Mouse (Mus musculus): Measurements from ENCODE around the gene Pimreg. TPM values are rescaled to one million over a fixed set of nuclear protein-coding genes. Genes with fewer than 3 reads are reported as not detected.

Gene Pimreg
- polyA plus RNA-seq, 1 experiment from 2014 or later = 114 TPM

DNA sequence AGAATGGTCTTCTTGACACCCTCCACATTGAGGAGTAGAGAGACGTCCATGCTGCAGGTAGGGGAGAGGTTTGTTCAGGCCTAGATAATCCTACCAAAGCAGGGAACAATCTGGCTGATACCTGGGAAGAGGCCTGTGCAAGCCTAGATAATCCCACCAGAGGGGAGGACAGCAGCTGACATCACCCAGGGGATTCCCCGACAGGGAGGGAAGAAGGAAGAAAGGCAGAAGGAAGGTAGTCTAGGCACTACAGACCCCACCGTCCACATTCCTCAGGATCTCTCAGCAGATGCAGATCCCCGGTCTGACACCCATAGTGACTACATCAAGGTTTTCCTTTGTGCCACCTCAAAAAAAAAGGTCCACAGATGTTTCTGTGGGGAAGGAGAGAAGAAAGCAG is 4.4 kb upstream of the Pimreg start, which contains the start of gene Aipl1:
Gene Aipl1 (minus strand): TSS at position 101 of the 400 bp plus-strand sequence.
- H3K4me3 ChIP-seq (ENCODE audit: low read depth, low read length) = no peak within 1 kb of the TSS
- no peaks in the 10 kb centered on the region for H3K27me3 ChIP-seq (ENCODE audit: control insufficient read depth, insufficient read depth, low read length)
- H3K4me1 ChIP-seq (ENCODE audit: control insufficient read depth, insufficient read depth, low read length) = 0 out of 2 replicates have a peak, but pooled peaks cover 4% of the 10 kb centered on the region
- no peak within 1 kb of the TSS for H3K27ac ChIP-seq (ENCODE audit: low read length)
- no peak within 1 kb of the TSS for H3K4me2 ChIP-seq (replicated peaks; ENCODE audit: low read depth, low read length)
- 59% methylated on average over 4 of the region's 4 CpGs for WGBS
- H3K9me3 ChIP-seq (ENCODE audit: control insufficient read depth, low read depth, low read length) = no peaks in the 10 kb centered on the region
- ATAC-seq (ENCODE audit: insufficient number of reproducible peaks, insufficient read depth, low FRiP score, low read depth) = no peak
- no peak within 1 kb of the TSS for H3K9ac ChIP-seq (replicated peaks; ENCODE audit: low read depth, low read length)
- H3K36me3 ChIP-seq (ENCODE audit: control insufficient read depth, insufficient read depth, low read length) = no peaks in the 10 kb centered on the region

DNA sequence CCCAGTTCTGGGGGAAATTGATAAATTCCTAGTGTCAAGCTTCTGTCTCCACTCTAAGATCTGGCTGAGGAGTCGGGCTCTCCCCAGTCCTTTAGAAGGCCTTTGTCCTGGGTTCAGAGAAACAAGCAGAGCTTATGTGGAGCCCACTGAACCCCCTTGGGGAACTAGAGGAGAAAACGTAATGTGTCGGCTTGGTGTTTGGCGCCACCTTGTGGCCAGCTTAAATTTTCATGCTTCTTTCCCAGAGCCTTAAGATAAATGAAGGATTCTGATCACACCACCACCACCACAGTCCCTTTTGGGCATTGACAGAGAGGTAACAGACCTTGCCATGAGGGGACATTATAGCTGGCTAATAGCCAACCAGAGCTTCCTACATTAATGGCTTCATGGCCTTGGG is 3.8 kb upstream of the Pimreg start:
- no peak overlapping the region for H3K4me2 ChIP-seq (replicated peaks; ENCODE audit: low read depth, low read length)
- no peak overlapping the region for H3K9ac ChIP-seq (replicated peaks; ENCODE audit: low read depth, low read length)
- ATAC-seq (ENCODE audit: insufficient number of reproducible peaks, insufficient read depth, low FRiP score, low read depth) = no peak
- 2% methylated on average over 4 of the region's 4 CpGs for WGBS
- H3K9me3 ChIP-seq (ENCODE audit: control insufficient read depth, low read depth, low read length) = no peaks in the 10 kb centered on the region
- H3K27me3 ChIP-seq (ENCODE audit: control insufficient read depth, insufficient read depth, low read length) = no peaks in the 10 kb centered on the region
- H3K4me3 ChIP-seq (ENCODE audit: low read depth, low read length) = no peak overlapping the region
- no peak overlapping the region for H3K27ac ChIP-seq (ENCODE audit: low read length)
- no peaks in the 10 kb centered on the region for H3K36me3 ChIP-seq (ENCODE audit: control insufficient read depth, insufficient read depth, low read length)
- H3K4me1 ChIP-seq (ENCODE audit: control insufficient read depth, insufficient read depth, low read length) = peaks cover 8% of the 10 kb centered on the region

DNA sequence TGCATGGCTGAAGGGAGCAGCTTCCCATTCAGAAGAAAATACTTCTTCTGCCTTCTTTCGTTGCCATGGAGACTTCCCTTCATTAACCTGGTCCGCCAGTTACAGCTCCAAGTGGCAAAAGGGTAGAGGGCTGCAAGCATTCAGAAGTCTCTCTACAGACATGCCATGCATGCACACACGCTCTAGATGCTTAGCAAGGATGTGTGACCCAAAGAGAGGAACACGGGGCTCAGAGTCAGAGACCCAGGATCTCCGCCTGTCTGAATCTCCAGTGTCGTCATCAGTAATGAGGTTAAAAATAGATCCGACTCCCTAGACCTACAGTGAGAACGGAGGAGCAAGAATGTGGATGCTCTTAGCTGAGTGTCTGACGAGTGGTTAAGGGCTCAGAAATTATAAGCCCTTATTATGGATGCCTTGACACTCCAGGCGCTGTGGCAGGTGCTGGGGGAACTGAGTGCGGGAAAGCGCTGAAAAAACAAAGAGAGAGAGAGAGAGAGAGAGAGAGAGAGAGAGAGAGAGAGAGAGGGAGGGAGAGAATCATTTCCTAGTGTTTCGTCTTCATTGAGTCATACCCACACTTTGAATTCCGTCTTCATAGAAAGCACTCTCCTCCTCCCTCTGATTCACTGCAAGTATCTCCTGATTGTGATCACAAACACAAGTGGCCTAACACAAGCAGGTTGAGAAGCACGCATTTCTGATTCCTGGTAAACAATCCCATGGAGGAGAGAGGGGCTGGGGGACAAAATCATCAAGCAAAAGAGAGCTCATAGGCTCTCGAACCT is 2.0 kb upstream of the Pimreg start:
- Histone ChIP-seq H3K27ac (ENCODE audit: low read length) (no peak overlapping the region), H3K36me3 (ENCODE audit: control insufficient read depth, insufficient read depth, low read length) (peaks cover 4% of the 10 kb centered on the region; the same call in 1 of the 2 replicates), H3K9ac (replicated peaks; ENCODE audit: low read depth, low read length) (no peak overlapping the region), H3K4me3 (ENCODE audit: low read depth, low read length) (no peak overlapping the region), H3K9me3 (ENCODE audit: control insufficient read depth, low read depth, low read length) (no peaks in the 10 kb centered on the region), H3K27me3 (ENCODE audit: control insufficient read depth, insufficient read depth, low read length) (no peaks in the 10 kb centered on the region), H3K4me2 (replicated peaks; ENCODE audit: low read depth, low read length) (no peak overlapping the region), H3K4me1 (ENCODE audit: control insufficient read depth, insufficient read depth, low read length) (peaks cover 22% of the 10 kb centered on the region)
- WGBS = 34% methylated on average over 16 of the region's 16 CpGs
- no peak for ATAC-seq (ENCODE audit: insufficient number of reproducible peaks, insufficient read depth, low FRiP score, low read depth)

DNA sequence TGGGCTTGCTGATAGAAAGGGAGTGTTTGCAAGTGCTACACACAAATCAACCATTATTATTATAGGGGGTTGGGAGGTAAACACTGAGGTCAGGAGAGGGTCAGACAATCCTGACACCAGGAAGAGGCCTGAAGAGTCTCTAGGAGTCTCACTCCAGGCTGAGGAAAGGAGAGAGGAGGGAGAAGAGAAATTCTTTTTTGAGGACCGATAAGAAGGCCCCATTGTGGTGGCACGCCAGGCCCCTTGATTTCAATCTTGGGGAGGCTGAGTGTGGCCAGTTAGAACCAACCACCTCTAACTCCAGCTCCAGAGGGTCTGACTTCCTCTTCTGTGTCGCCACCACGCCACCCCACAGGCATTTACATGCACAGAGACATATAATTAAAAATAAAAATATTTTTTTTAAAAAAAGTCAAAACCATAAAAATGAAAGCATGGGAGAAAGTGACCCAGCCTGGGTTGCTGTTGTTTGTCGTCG is 503 bp upstream of the Pimreg start:
- no peaks in the 10 kb centered on the region for H3K9me3 ChIP-seq (ENCODE audit: control insufficient read depth, low read depth, low read length)
- H3K27me3 ChIP-seq (ENCODE audit: control insufficient read depth, insufficient read depth, low read length) = no peaks in the 10 kb centered on the region
- H3K4me2 ChIP-seq (replicated peaks; ENCODE audit: low read depth, low read length) = peak overlapping the region; percentile 68
- H3K4me1 ChIP-seq (ENCODE audit: control insufficient read depth, insufficient read depth, low read length) = peaks cover 22% of the 10 kb centered on the region
- peaks cover 13% of the 10 kb centered on the region for H3K36me3 ChIP-seq (ENCODE audit: control insufficient read depth, insufficient read depth, low read length)
- no peak for ATAC-seq (ENCODE audit: insufficient number of reproducible peaks, insufficient read depth, low FRiP score, low read depth)
- no peak overlapping the region for H3K9ac ChIP-seq (replicated peaks; ENCODE audit: low read depth, low read length)
- 23% methylated on average over 6 of the region's 6 CpGs for WGBS
- H3K4me3 ChIP-seq (ENCODE audit: low read depth, low read length) = peak overlapping the region; percentile 67
- peak overlapping the region; percentile 61 for H3K27ac ChIP-seq (ENCODE audit: low read length)

DNA sequence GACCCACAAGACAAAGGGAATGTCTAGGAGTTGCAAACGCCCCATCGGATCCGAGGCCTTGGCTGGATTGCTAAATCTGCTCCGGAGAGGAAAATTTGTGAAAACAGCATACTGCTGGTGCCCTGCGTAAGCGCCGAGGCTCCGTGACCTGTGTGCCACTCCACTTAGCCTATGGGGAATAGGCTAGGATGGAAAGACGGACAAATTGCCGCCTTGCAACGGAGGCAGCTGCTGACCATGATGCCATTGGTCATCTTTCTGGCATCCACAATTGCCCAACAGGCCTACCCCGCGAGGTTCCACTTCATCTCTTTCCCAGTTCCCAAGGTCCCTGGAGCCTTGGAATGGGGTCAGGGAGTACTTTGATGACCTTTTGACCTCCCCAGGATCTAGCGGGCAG is 799 bp downstream of the Pimreg start:
- Histone ChIP-seq H3K9ac (replicated peaks; ENCODE audit: low read depth, low read length) (peak overlapping the region; percentile 31), H3K9me3 (ENCODE audit: control insufficient read depth, low read depth, low read length) (no peaks in the 10 kb centered on the region), H3K4me2 (replicated peaks; ENCODE audit: low read depth, low read length) (peak overlapping the region; percentile 68), H3K27ac (ENCODE audit: low read length) (no peak overlapping the region), H3K4me1 (ENCODE audit: control insufficient read depth, insufficient read depth, low read length) (peaks cover 22% of the 10 kb centered on the region), H3K27me3 (ENCODE audit: control insufficient read depth, insufficient read depth, low read length) (no peaks in the 10 kb centered on the region), H3K4me3 (ENCODE audit: low read depth, low read length) (peak overlapping the region; percentile 67), H3K36me3 (ENCODE audit: control insufficient read depth, insufficient read depth, low read length) (peaks cover 13% of the 10 kb centered on the region)
- WGBS = under 1% methylated on average over 14 of the region's 14 CpGs
- no peak; the same call in 1 of the 2 replicates for ATAC-seq (ENCODE audit: insufficient number of reproducible peaks, insufficient read depth, low FRiP score, low read depth)

DNA sequence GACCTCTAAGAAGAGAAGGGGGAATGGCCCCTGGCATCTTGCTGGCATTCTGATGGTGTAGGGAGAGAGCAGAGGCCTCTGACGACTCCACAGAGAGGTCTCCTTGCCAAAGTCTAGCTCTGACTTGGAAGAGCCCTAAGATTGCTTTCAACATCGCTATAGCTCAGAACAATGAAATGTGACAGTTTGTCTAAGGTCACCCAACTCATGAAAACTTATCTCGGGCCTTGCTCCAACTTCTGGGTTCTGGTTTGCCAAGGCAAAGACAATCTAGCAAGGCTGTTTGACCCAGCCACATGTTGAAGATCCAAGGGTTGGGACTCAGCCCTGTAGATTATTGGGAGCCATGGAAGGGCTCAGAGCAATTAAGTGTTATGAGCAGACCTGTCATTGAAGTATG is 2.4 kb downstream of the Pimreg start:
- H3K36me3 ChIP-seq (ENCODE audit: control insufficient read depth, insufficient read depth, low read length) = peaks cover 13% of the 10 kb centered on the region
- H3K27ac ChIP-seq (ENCODE audit: low read length) = no peak overlapping the region
- H3K4me2 ChIP-seq (replicated peaks; ENCODE audit: low read depth, low read length) = peak overlapping the region; percentile 68; the same call in 1 of the 2 replicates
- no peaks in the 10 kb centered on the region for H3K27me3 ChIP-seq (ENCODE audit: control insufficient read depth, insufficient read depth, low read length)
- H3K4me3 ChIP-seq (ENCODE audit: low read depth, low read length) = no peak overlapping the region
- H3K4me1 ChIP-seq (ENCODE audit: control insufficient read depth, insufficient read depth, low read length) = peaks cover 22% of the 10 kb centered on the region
- 89% methylated on average over 3 of the region's 3 CpGs for WGBS
- ATAC-seq (ENCODE audit: insufficient number of reproducible peaks, insufficient read depth, low FRiP score, low read depth) = no peak
- no peaks in the 10 kb centered on the region for H3K9me3 ChIP-seq (ENCODE audit: control insufficient read depth, low read depth, low read length)
- no peak overlapping the region for H3K9ac ChIP-seq (replicated peaks; ENCODE audit: low read depth, low read length)

DNA sequence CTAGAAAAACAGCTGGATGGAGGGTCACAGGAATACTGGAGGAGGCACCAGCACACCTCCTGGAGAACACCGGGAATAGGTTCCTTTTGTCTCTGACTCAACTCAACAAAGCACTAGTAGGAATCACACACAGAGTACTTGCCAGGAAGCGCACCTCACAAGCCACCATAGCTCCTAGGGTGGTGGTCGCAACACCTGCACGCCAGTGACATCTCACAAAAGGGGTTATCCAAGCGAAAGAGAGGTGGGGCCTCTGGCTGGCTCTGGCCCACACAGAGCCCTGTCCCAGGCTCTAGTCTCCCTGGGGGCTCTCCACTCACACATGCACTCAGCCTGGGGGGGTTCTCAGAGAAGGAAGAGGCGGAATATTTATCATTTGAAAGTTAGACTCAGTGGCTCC is 6.9 kb downstream of the Pimreg start:
- Histone ChIP-seq H3K4me2 (replicated peaks; ENCODE audit: low read depth, low read length) (no peak overlapping the region), H3K27me3 (ENCODE audit: control insufficient read depth, insufficient read depth, low read length) (no peaks in the 10 kb centered on the region), H3K27ac (ENCODE audit: low read length) (no peak overlapping the region), H3K4me1 (ENCODE audit: control insufficient read depth, insufficient read depth, low read length) (peaks cover 12% of the 10 kb centered on the region), H3K9ac (replicated peaks; ENCODE audit: low read depth, low read length) (no peak overlapping the region), H3K9me3 (ENCODE audit: control insufficient read depth, low read depth, low read length) (no peaks in the 10 kb centered on the region), H3K4me3 (ENCODE audit: low read depth, low read length) (no peak overlapping the region), H3K36me3 (ENCODE audit: control insufficient read depth, insufficient read depth, low read length) (peaks cover 13% of the 10 kb centered on the region)
- 71% methylated on average over 6 of the region's 6 CpGs for WGBS
- ATAC-seq (ENCODE audit: insufficient number of reproducible peaks, insufficient read depth, low FRiP score, low read depth) = no peak

DNA sequence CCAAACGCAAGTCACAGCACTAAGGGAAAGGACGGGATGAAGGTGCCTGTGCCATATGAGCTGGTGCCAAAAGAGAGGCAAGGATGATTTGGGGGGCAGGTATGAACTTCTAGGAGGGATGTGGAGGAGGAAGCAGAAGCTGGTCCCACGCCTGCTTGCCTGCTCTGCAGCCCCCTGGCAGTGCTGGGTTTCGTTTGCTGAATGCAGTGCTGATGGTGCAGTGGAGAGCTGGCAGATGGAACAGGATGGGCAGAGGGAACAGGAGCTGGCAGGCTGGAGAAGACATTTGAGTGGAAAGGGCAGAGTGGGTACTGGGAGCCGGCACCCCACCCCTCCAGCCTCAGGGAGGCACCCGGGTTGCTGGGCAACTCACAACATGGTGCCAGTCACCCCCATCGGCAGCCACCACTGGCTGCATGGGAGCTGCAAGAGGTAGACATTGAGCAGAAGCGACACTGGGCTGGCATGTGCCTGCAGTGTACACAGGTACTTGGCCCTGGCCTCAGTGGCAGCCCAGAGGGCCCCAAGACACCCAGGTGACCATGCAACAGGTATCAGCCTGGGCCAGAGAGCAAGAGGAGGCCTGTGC is 7.4 kb downstream of the Pimreg start:
- H3K4me2 ChIP-seq (replicated peaks; ENCODE audit: low read depth, low read length) = no peak overlapping the region
- no peaks in the 10 kb centered on the region for H3K27me3 ChIP-seq (ENCODE audit: control insufficient read depth, insufficient read depth, low read length)
- no peak overlapping the region for H3K9ac ChIP-seq (replicated peaks; ENCODE audit: low read depth, low read length)
- H3K4me3 ChIP-seq (ENCODE audit: low read depth, low read length) = no peak overlapping the region
- H3K27ac ChIP-seq (ENCODE audit: low read length) = no peak overlapping the region
- H3K9me3 ChIP-seq (ENCODE audit: control insufficient read depth, low read depth, low read length) = no peaks in the 10 kb centered on the region
- ATAC-seq (ENCODE audit: insufficient number of reproducible peaks, insufficient read depth, low FRiP score, low read depth) = no peak
- H3K36me3 ChIP-seq (ENCODE audit: control insufficient read depth, insufficient read depth, low read length) = peaks cover 13% of the 10 kb centered on the region
- 73% methylated on average over 8 of the region's 8 CpGs for WGBS
- peaks cover 6% of the 10 kb centered on the region; the same call in 1 of the 2 replicates for H3K4me1 ChIP-seq (ENCODE audit: control insufficient read depth, insufficient read depth, low read length)
